Mouse (Mus musculus) embryonic facial prominence, embryonic 14.5 days (tissue): ENCODE results near the gene G430095P16Rik. TPM values are rescaled to one million over a fixed set of nuclear protein-coding genes. Genes with fewer than 3 reads are reported as not detected.
A peak's percentile ranks its signal among the peaks of the same experiment; 100 is the strongest.

Source experiments
- ATAC-seq: fragments of 200-750 bp; cut with Nextera tagmentation; 2 replicates; pipeline ENCODE4 v1.8.0; 2017; ENCODE audit warnings: low read depth, moderate number of reproducible peaks, moderate TSS enrichment
- DNase-seq: peaks from one replicate; pipeline ENCODE4 v3.0.0-alpha.2; 2015; ENCODE audit warnings: low spot score
- H3K27ac ChIP-seq: fragments of 300-500 bp; sonication (generic); replicated peaks from 2 replicates; pipeline ENCODE4 v1.5.1; 2014; ENCODE audit warnings: low read depth, mild to moderate bottlenecking, low read length, moderate library complexity
- H3K27me3 ChIP-seq: fragments of 300-500 bp; sonication (generic); replicated peaks from 2 replicates; pipeline ENCODE4 v1.6.1; 2014; ENCODE audit warnings: low read length; ENCODE audit not compliant: control insufficient read depth, insufficient read depth
- H3K36me3 ChIP-seq: fragments of 300-500 bp; sonication (generic); 2 replicates; pipeline ENCODE4 v1.6.1; 2014; ENCODE audit warnings: low read length, mixed read lengths; ENCODE audit not compliant: control insufficient read depth, insufficient read depth
- H3K4me1 ChIP-seq: fragments of 300-500 bp; sonication (generic); 2 replicates; pipeline ENCODE4 v1.6.1; 2014; ENCODE audit warnings: antibody characterized with exemption, low read length; ENCODE audit not compliant: control insufficient read depth, insufficient read depth
- H3K4me2 ChIP-seq: fragments of 300-500 bp; sonication (generic); 2 replicates; pipeline ENCODE4 v1.6.1; 2014; ENCODE audit warnings: low read depth, mild to moderate bottlenecking, low read length, moderate library complexity, mixed read lengths
- H3K4me3 ChIP-seq: fragments of 300-500 bp; sonication (generic); 2 replicates; pipeline ENCODE4 v1.5.1; 2014; ENCODE audit warnings: low read depth, mild to moderate bottlenecking, low read length
- H3K9ac ChIP-seq: fragments of 300-500 bp; sonication (generic); 2 replicates; pipeline ENCODE4 v1.6.1; 2014; ENCODE audit warnings: low read depth, mild to moderate bottlenecking, low read length, moderate library complexity, mixed read lengths
- H3K9me3 ChIP-seq: fragments of 300-500 bp; sonication (generic); 2 replicates; pipeline ENCODE4 v1.6.1; 2016; ENCODE audit warnings: low read length; ENCODE audit not compliant: control insufficient read depth
- WGBS: fragments of 180-500 bp; shearing (Covaris S2); extraction: QIAGEN DNeasy Blood & Tissue Kit; methylation state at CpG from one replicate; pipeline ENCODE4 v1.1.7; 2014; 5-methylcytosine and 5-hydroxymethylcytosine counted together
- polyA plus RNA-seq: library from polyadenylated mRNA; unstranded; fragments of >200 nt; fragmentation: Nextera tagmentation; extraction: Ambion mirVana; gene quantifications from 2 replicates; pipeline ENCODE4 v1.2.1, GENCODE M21; 2014

Gene G430095P16Rik
- 2.0 and 2.7 TPM in 2 replicates for polyA plus RNA-seq

GRCm38 (mm10) chr8:84722850-84723570, at the start of gene G430095P16Rik:
TSS of gene G430095P16Rik (plus strand) at chr8:84723007.
- H3K27me3 ChIP-seq: no peaks in the 10 kb centered on the region
- WGBS: 6% methylated on average over 10 of the region's 10 CpGs
- DNase-seq (peak; percentile 97), ATAC-seq (peak; percentile 90)
- peak within 1 kb of the TSS; percentile 45 for H3K4me2 ChIP-seq
- H3K4me1 ChIP-seq: peaks cover 46% of the 10 kb centered on the region
- peak within 1 kb of the TSS; percentile 18 for H3K4me3 ChIP-seq
- H3K9ac ChIP-seq: peak within 1 kb of the TSS; percentile 44
- H3K27ac ChIP-seq: peak within 1 kb of the TSS; percentile 98
- no peaks in the 10 kb centered on the region for H3K9me3 ChIP-seq
- peaks cover 78% of the 10 kb centered on the region for H3K36me3 ChIP-seq

- WGBS: 89% methylated on average over 5 of the region's 5 CpGs
- ATAC-seq: no peak
- no peak for DNase-seq
These were observed 45.5 kb upstream of the G430095P16Rik start for GRCm38 (mm10) chr8:84677305-84677704.

GRCm38 (mm10) chr8:84681476-84681875, 41.3 kb upstream of the G430095P16Rik start:
- Histone ChIP-seq H3K4me1 (peaks cover 13% of the 10 kb centered on the region), H3K9ac (no peak overlapping the region), H3K36me3 (peaks cover 27% of the 10 kb centered on the region; the same call in 1 of the 2 replicates), H3K9me3 (no peaks in the 10 kb centered on the region), H3K4me2 (no peak overlapping the region), H3K27ac (no peak overlapping the region), H3K4me3 (no peak overlapping the region), H3K27me3 (no peaks in the 10 kb centered on the region)
- 85% methylated on average over 2 of the region's 2 CpGs for WGBS
- ATAC-seq: no peak
- DNase-seq: no peak

More at GRCm38 (mm10) chr8:84677305-84677704, 45.5 kb upstream of the G430095P16Rik start:
- H3K9ac ChIP-seq: no peak overlapping the region
- H3K9me3 ChIP-seq: no peaks in the 10 kb centered on the region
- 0 out of 2 replicates have a peak, but pooled peaks cover 4% of the 10 kb centered on the region for H3K4me1 ChIP-seq
- H3K27me3 ChIP-seq: no peaks in the 10 kb centered on the region
- H3K4me3 ChIP-seq: no peak overlapping the region
- H3K4me2 ChIP-seq: no peak overlapping the region
- peaks cover 49% of the 10 kb centered on the region for H3K36me3 ChIP-seq
- H3K27ac ChIP-seq: no peak overlapping the region

GRCm38 (mm10) chr8:84682257-84682656, 40.5 kb upstream of the G430095P16Rik start:
- no peak for ATAC-seq
- no peak for DNase-seq
- 84% methylated on average over 2 of the region's 2 CpGs for WGBS
- H3K9me3 ChIP-seq: no peaks in the 10 kb centered on the region
- no peak overlapping the region for H3K27ac ChIP-seq
- no peaks in the 10 kb centered on the region for H3K27me3 ChIP-seq
- peaks cover 15% of the 10 kb centered on the region for H3K4me1 ChIP-seq
- H3K9ac ChIP-seq: no peak overlapping the region
- H3K36me3 ChIP-seq: peaks cover 26% of the 10 kb centered on the region; the same call in 1 of the 2 replicates
- H3K4me2 ChIP-seq: no peak overlapping the region
- H3K4me3 ChIP-seq: no peak overlapping the region

- Histone ChIP-seq H3K4me2 (no peak overlapping the region), H3K27ac (no peak overlapping the region), H3K9me3 (no peaks in the 10 kb centered on the region), H3K9ac (no peak overlapping the region), H3K4me1 (peaks cover 25% of the 10 kb centered on the region), H3K36me3 (peaks cover 26% of the 10 kb centered on the region; the same call in 1 of the 2 replicates), H3K4me3 (no peak overlapping the region), H3K27me3 (no peaks in the 10 kb centered on the region)
- WGBS: 59% methylated on average over 3 of the region's 3 CpGs
- DNase-seq: no peak
- no peak for ATAC-seq
These were observed 38.3 kb upstream of the G430095P16Rik start for GRCm38 (mm10) chr8:84684537-84684936.

- H3K4me1 ChIP-seq: peaks cover 26% of the 10 kb centered on the region
- H3K27me3 ChIP-seq: no peaks in the 10 kb centered on the region
- DNase-seq (no peak), ATAC-seq (no peak)
- peak within 1 kb of the TSS; percentile 100 for H3K4me3 ChIP-seq
- H3K36me3 ChIP-seq: peaks cover 27% of the 10 kb centered on the region; the same call in 1 of the 2 replicates
- peak within 1 kb of the TSS; percentile 93 for H3K4me2 ChIP-seq
- WGBS: 11% methylated on average over 16 of the region's 20 CpGs
- H3K9me3 ChIP-seq: no peaks in the 10 kb centered on the region
- peak within 1 kb of the TSS; percentile 95 for H3K27ac ChIP-seq
- peak within 1 kb of the TSS; percentile 99 for H3K9ac ChIP-seq
These were observed 36.4 kb upstream of the G430095P16Rik start, which contains the start of gene Trmt1 for GRCm38 (mm10) chr8:84686191-84687002. TSS of gene Trmt1 (plus strand) at chr8:84686307.

- peak; percentile 13 for ATAC-seq
- no peaks in the 10 kb centered on the region for H3K27me3 ChIP-seq
- WGBS: 2% methylated on average over 21 of the region's 62 CpGs
These were observed 35.7 kb upstream of the G430095P16Rik start for GRCm38 (mm10) chr8:84687003-84687704.

GRCm38 (mm10) chr8:84687705-84688100, 35.1 kb upstream of the G430095P16Rik start, which contains the start of gene Nacc1:
TSS of gene Nacc1 (minus strand) at chr8:84687862.
- Histone ChIP-seq H3K36me3 (peaks cover 30% of the 10 kb centered on the region; the same call in 1 of the 2 replicates), H3K4me2 (peak within 1 kb of the TSS; percentile 93), H3K27me3 (no peaks in the 10 kb centered on the region), H3K27ac (peak within 1 kb of the TSS; percentile 95), H3K9ac (peak within 1 kb of the TSS; percentile 99), H3K9me3 (no peaks in the 10 kb centered on the region), H3K4me1 (peaks cover 26% of the 10 kb centered on the region), H3K4me3 (peak within 1 kb of the TSS; percentile 100)
- ATAC-seq: peak; percentile 86
- 1% methylated on average over 27 of the region's 37 CpGs for WGBS
- peak; percentile 96 for DNase-seq

More at GRCm38 (mm10) chr8:84687003-84687704, 35.7 kb upstream of the G430095P16Rik start:
- peak overlapping the region; percentile 99 for H3K9ac ChIP-seq
- H3K27ac ChIP-seq: peak overlapping the region; percentile 95
- peak; percentile 63 for DNase-seq
- peaks cover 30% of the 10 kb centered on the region; the same call in 1 of the 2 replicates for H3K36me3 ChIP-seq
- no peaks in the 10 kb centered on the region for H3K9me3 ChIP-seq
- H3K4me1 ChIP-seq: peaks cover 26% of the 10 kb centered on the region
- peak overlapping the region; percentile 93 for H3K4me2 ChIP-seq
- peak overlapping the region; percentile 100 for H3K4me3 ChIP-seq
